Mouse (Mus musculus): ENCODE data around the gene Sigirr. TPM values are rescaled to one million over a fixed set of nuclear protein-coding genes. Genes with fewer than 3 reads are reported as not detected.

Sigirr gene
- polyA plus RNA-seq, 1 experiment from 2014 or later: 20.1 TPM

- 34% methylated on average over 6 of the region's 6 CpGs for WGBS (ENCODE audit: insufficient replicate concordance)
- Histone ChIP-seq H3K27me3 (ENCODE audit: insufficient read depth, low read length) (no peaks in the 10 kb centered on the region), H3K4me3 (ENCODE audit: low read depth, low read length) (no peak overlapping the region), H3K9me3 (ENCODE audit: low read length) (no peaks in the 10 kb centered on the region), H3K36me3 (replicated peaks; ENCODE audit: insufficient read depth, low read length) (no peaks in the 10 kb centered on the region), H3K4me2 (ENCODE audit: low read depth, low read length) (peak overlapping the region; percentile 84), H3K27ac (ENCODE audit: low read depth) (peak overlapping the region; percentile 85), H3K9ac (replicated peaks) (0 out of 2 replicates have a peak overlapping the region, but pooled peaks have one; percentile 1), H3K4me1 (ENCODE audit: insufficient read depth) (peaks cover 23% of the 10 kb centered on the region)
- TF ChIP-seq EP300 (IDR thresholded peaks at IDR 0.05; ENCODE audit: low read depth): peak; percentile 83
- no peak for TF ChIP-seq CTCF (IDR thresholded peaks at IDR 0.05; ENCODE audit: low read depth)
- DNase-seq (peak; percentile 42), ATAC-seq (peak; percentile 52)
Observed at GRCm38 (mm10) chr7:141046931-141047580, 53.3 kb downstream of the Sigirr start.

GRCm38 (mm10) chr7:141042539-141042938 lies 57.8 kb downstream of the Sigirr start:
- Histone ChIP-seq H3K4me3 (ENCODE audit: low read depth, low read length) (no peak overlapping the region), H3K4me1 (ENCODE audit: insufficient read depth) (peaks cover 31% of the 10 kb centered on the region), H3K27ac (ENCODE audit: low read depth) (0 out of 2 replicates have a peak overlapping the region, but pooled peaks have one; percentile 24), H3K9ac (replicated peaks) (no peak overlapping the region), H3K36me3 (replicated peaks; ENCODE audit: insufficient read depth, low read length) (no peaks in the 10 kb centered on the region), H3K9me3 (ENCODE audit: low read length) (no peaks in the 10 kb centered on the region), H3K27me3 (ENCODE audit: insufficient read depth, low read length) (no peaks in the 10 kb centered on the region), H3K4me2 (ENCODE audit: low read depth, low read length) (peak overlapping the region; percentile 13; the same call in 1 of the 2 replicates)
- peak; percentile 87 for TF ChIP-seq EP300 (IDR thresholded peaks at IDR 0.05; ENCODE audit: low read depth)
- no peak for TF ChIP-seq CTCF (IDR thresholded peaks at IDR 0.05; ENCODE audit: low read depth)
- ATAC-seq (peak; percentile 62), DNase-seq (peak; percentile 24)
- WGBS (ENCODE audit: insufficient replicate concordance): 43% methylated on average over 4 of the region's 4 CpGs

GRCm38 (mm10) chr7:141041661-141042060 lies 58.7 kb downstream of the Sigirr start:
- no peak overlapping the region for H3K4me2 ChIP-seq (ENCODE audit: low read depth, low read length)
- peak; percentile 62 for DNase-seq

More at GRCm38 (mm10) chr7:141041661-141042060, 58.7 kb downstream of the Sigirr start:
- Histone ChIP-seq H3K9ac (replicated peaks) (no peak overlapping the region), H3K36me3 (replicated peaks; ENCODE audit: insufficient read depth, low read length) (no peaks in the 10 kb centered on the region), H3K9me3 (ENCODE audit: low read length) (no peaks in the 10 kb centered on the region), H3K4me3 (ENCODE audit: low read depth, low read length) (no peak overlapping the region), H3K4me1 (ENCODE audit: insufficient read depth) (peaks cover 23% of the 10 kb centered on the region), H3K27ac (ENCODE audit: low read depth) (peak overlapping the region; percentile 71), H3K27me3 (ENCODE audit: insufficient read depth, low read length) (no peaks in the 10 kb centered on the region)
- peak; percentile 40; the same call in 1 of the 2 replicates for ATAC-seq
- WGBS (ENCODE audit: insufficient replicate concordance): 30% methylated on average over 5 of the region's 5 CpGs
- no peak for TF ChIP-seq CTCF (IDR thresholded peaks at IDR 0.05; ENCODE audit: low read depth)
- TF ChIP-seq EP300 (IDR thresholded peaks at IDR 0.05; ENCODE audit: low read depth): no peak

Other genes with a start within 250 kb of the Sigirr start
- not detected in 2 replicates for gene Gm45785, start 244.2 kb downstream of the Sigirr start, polyA plus RNA-seq (2015; fragmentation: Nextera tagmentation; extraction: Ambion mirVana)
- 15.9 and 17.1 TPM in 2 replicates for gene Ric8a, start 243.6 kb downstream of the Sigirr start, polyA plus RNA-seq (2015; fragmentation: Nextera tagmentation; extraction: Ambion mirVana)
- 30.7 and 35.9 TPM in 2 replicates for gene Bet1l, start 243.0 kb downstream of the Sigirr start, polyA plus RNA-seq (2015; fragmentation: Nextera tagmentation; extraction: Ambion mirVana)
- 106 and 112 TPM in 2 replicates for gene Psmd13, start 218.6 kb downstream of the Sigirr start, polyA plus RNA-seq (2015; fragmentation: Nextera tagmentation; extraction: Ambion mirVana)
- 66.2 and 66.9 TPM in 2 replicates for gene Sirt3, start 218.3 kb downstream of the Sigirr start, polyA plus RNA-seq (2015; fragmentation: Nextera tagmentation; extraction: Ambion mirVana)
- 1.2 and 12.7 TPM in 2 replicates for gene Cox8b, start 200.1 kb downstream of the Sigirr start, polyA plus RNA-seq (2015; fragmentation: Nextera tagmentation; extraction: Ambion mirVana)
- 16.7 and 18.8 TPM in 2 replicates for gene Nlrp6, start 179.7 kb downstream of the Sigirr start, polyA plus RNA-seq (2015; fragmentation: Nextera tagmentation; extraction: Ambion mirVana)
- 5.5 and 6.3 TPM in 2 replicates for gene Pgghg, start 159.2 kb downstream of the Sigirr start, polyA plus RNA-seq (2015; fragmentation: Nextera tagmentation; extraction: Ambion mirVana)
- gene Ifitm5, start 150.3 kb downstream of the Sigirr start, polyA plus RNA-seq (2015; fragmentation: Nextera tagmentation; extraction: Ambion mirVana): 0.41 and 0.48 TPM in 2 replicates
- 0.59 TPM in 1 of 2 replicates, not detected in the other for gene Gm45717, start 144.6 kb downstream of the Sigirr start, polyA plus RNA-seq (2015; fragmentation: Nextera tagmentation; extraction: Ambion mirVana)
- 798 and 816 TPM in 2 replicates for gene Ifitm2, start 144.6 kb downstream of the Sigirr start, polyA plus RNA-seq (2015; fragmentation: Nextera tagmentation; extraction: Ambion mirVana)
- gene Ifitm1, start 133.4 kb downstream of the Sigirr start, polyA plus RNA-seq (2015; fragmentation: Nextera tagmentation; extraction: Ambion mirVana): 33.4 and 38.6 TPM in 2 replicates
- gene Ifitm3, start 89.8 kb downstream of the Sigirr start, polyA plus RNA-seq (2015; fragmentation: Nextera tagmentation; extraction: Ambion mirVana): 295 and 298 TPM in 2 replicates
- 53.6 and 54.4 TPM in 2 replicates for gene Ifitm6, start 82.6 kb downstream of the Sigirr start, polyA plus RNA-seq (2015; fragmentation: Nextera tagmentation; extraction: Ambion mirVana)
- gene Gm17387, start 71.4 kb downstream of the Sigirr start, polyA plus RNA-seq (2015; fragmentation: Nextera tagmentation; extraction: Ambion mirVana): not detected in 2 replicates
- 0.15 and 0.34 TPM in 2 replicates for gene B4galnt4, start 39.5 kb downstream of the Sigirr start, polyA plus RNA-seq (2015; fragmentation: Nextera tagmentation; extraction: Ambion mirVana)
- gene Pkp3, start 22.4 kb downstream of the Sigirr start, polyA plus RNA-seq (2015; fragmentation: Nextera tagmentation; extraction: Ambion mirVana): 1.4 and 1.5 TPM in 2 replicates
- gene Ano9, start 17.2 kb upstream of the Sigirr start, polyA plus RNA-seq (2015; fragmentation: Nextera tagmentation; extraction: Ambion mirVana): 1.4 and 1.8 TPM in 2 replicates
- 57.9 and 71.0 TPM in 2 replicates for gene Ptdss2, start 21.8 kb upstream of the Sigirr start, polyA plus RNA-seq (2015; fragmentation: Nextera tagmentation; extraction: Ambion mirVana)
- gene Rnh1, start 72.3 kb upstream of the Sigirr start, polyA plus RNA-seq (2015; fragmentation: Nextera tagmentation; extraction: Ambion mirVana): 55.2 and 55.7 TPM in 2 replicates
- 44.0 and 46.2 TPM in 2 replicates for gene Hras, start 93.4 kb upstream of the Sigirr start, polyA plus RNA-seq (2015; fragmentation: Nextera tagmentation; extraction: Ambion mirVana)
- 2.0 and 2.2 TPM in 2 replicates for gene Lrrc56, start 93.6 kb upstream of the Sigirr start, polyA plus RNA-seq (2015; fragmentation: Nextera tagmentation; extraction: Ambion mirVana)
- gene Lmntd2, start 113.5 kb upstream of the Sigirr start, polyA plus RNA-seq (2015; fragmentation: Nextera tagmentation; extraction: Ambion mirVana): 0.49 TPM in 2 replicates
- gene Rassf7, start 115.3 kb upstream of the Sigirr start, polyA plus RNA-seq (2015; fragmentation: Nextera tagmentation; extraction: Ambion mirVana): 24.9 and 27.3 TPM in 2 replicates
- 10.8 and 14.3 TPM in 2 replicates for gene Phrf1, start 128.2 kb upstream of the Sigirr start, polyA plus RNA-seq (2015; fragmentation: Nextera tagmentation; extraction: Ambion mirVana)
- 22.9 and 25.4 TPM in 2 replicates for gene Irf7, start 165.9 kb upstream of the Sigirr start, polyA plus RNA-seq (2015; fragmentation: Nextera tagmentation; extraction: Ambion mirVana)
- 1.1 and 1.3 TPM in 2 replicates for gene Cdhr5, start 176.2 kb upstream of the Sigirr start, polyA plus RNA-seq (2015; fragmentation: Nextera tagmentation; extraction: Ambion mirVana)
- not detected in 2 replicates for gene Sct, start 178.6 kb upstream of the Sigirr start, polyA plus RNA-seq (2015; fragmentation: Nextera tagmentation; extraction: Ambion mirVana)
- not detected in 2 replicates for gene Drd4, start 191.4 kb upstream of the Sigirr start, polyA plus RNA-seq (2015; fragmentation: Nextera tagmentation; extraction: Ambion mirVana)
- gene Deaf1, start 227.1 kb upstream of the Sigirr start, polyA plus RNA-seq (2015; fragmentation: Nextera tagmentation; extraction: Ambion mirVana): 10.7 and 11.9 TPM in 2 replicates
- gene Tmem80, start 227.2 kb upstream of the Sigirr start, polyA plus RNA-seq (2015; fragmentation: Nextera tagmentation; extraction: Ambion mirVana): 9.2 and 11.9 TPM in 2 replicates
- gene Eps8l2, start 238.3 kb upstream of the Sigirr start, polyA plus RNA-seq (2015; fragmentation: Nextera tagmentation; extraction: Ambion mirVana): 22.2 and 25.4 TPM in 2 replicates